Mouse (Mus musculus) ES-E14 (cell line): Measurements from ENCODE around the gene Uox.

Experiments
- CHD2 ChIP-seq: IDR thresholded peaks from 2 replicates; pipeline ENCODE4 v1.6.1; 2014; ENCODE audit warnings: mild to moderate bottlenecking, low read depth, low read length, inconsistent platforms
- HCFC1 ChIP-seq: IDR thresholded peaks from 2 replicates; pipeline ENCODE4 v1.6.1; 2012; ENCODE audit warnings: low read length, inconsistent platforms, borderline replicate concordance; ENCODE audit not compliant: insufficient read depth
- MAFK ChIP-seq: IDR thresholded peaks from 2 replicates; pipeline ENCODE4 v1.6.1; 2014; ENCODE audit warnings: mild to moderate bottlenecking, low read depth, low read length, inconsistent platforms; ENCODE audit not compliant: insufficient read depth
- ZC3H11A ChIP-seq: IDR thresholded peaks from 2 replicates; pipeline ENCODE4 v1.6.1; 2012; ENCODE audit warnings: low read depth, mild to moderate bottlenecking, inconsistent platforms, low read length, borderline replicate concordance

GRCm38 (mm10) chr3:146528335-146528734, 41.9 kb upstream of the Uox start:
- TF ChIP-seq ZC3H11A (no peak), CHD2 (no peak), HCFC1 (no peak), MAFK (no peak)
